Mouse (Mus musculus): ENCODE results near the gene Arl10.

The Arl10 gene

GRCm38 (mm10) chr13:54616307-54616706 is 41.5 kb downstream of the Arl10 start:
- no peak for DNase-seq (ENCODE audit: low spot score in 2 of 2)

GRCm38 (mm10) chr13:54616998-54617397 is 42.2 kb downstream of the Arl10 start:
- no peak for DNase-seq (ENCODE audit: low spot score in 2 of 2)

GRCm38 (mm10) chr13:54621155-54621932 is 46.5 kb downstream of the Arl10 start, which contains the start of gene Faf2:
Faf2 (plus strand) TSS chr13:54621784.
- DNase-seq (ENCODE audit: low spot score in 2 of 2) = peak; percentile 98 to 99

- no peak for DNase-seq (ENCODE audit: low spot score in 2 of 2)
These were observed 47.2 kb downstream of the Arl10 start for GRCm38 (mm10) chr13:54621960-54622521.

- DNase-seq (ENCODE audit: low spot score in 2 of 2) = no peak
These were observed 54.3 kb downstream of the Arl10 start for GRCm38 (mm10) chr13:54629128-54629527.
